ENCODE assay signal across 10 mouse cellular contexts in the genomic region with DNA sequence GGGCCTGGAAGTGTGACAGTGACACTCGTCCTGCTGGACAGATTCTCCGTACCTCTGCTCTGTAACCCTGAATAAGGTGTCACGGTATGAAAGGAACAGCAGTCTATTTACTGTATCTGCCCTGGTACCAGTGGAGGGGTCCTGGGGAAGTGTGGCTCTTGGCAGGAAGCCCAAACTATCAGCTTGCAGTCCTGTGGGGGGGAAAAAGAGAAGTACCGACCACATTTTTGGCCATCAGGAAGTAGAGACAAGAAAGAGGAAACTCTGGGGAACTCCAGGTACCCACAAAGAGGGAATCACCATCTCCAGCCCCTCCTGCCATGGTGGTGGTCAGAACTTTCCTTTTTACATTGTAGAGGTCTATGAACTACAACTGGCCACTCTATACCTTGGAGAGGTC. TPM values are rescaled to one million over a fixed set of nuclear protein-coding genes. Genes with fewer than 3 reads are reported as not detected.
A peak's percentile ranks its signal among the peaks of the same experiment; 100 is the strongest.
DNase-seq lines count a peak whose midpoint lies in the region; ATAC-seq and TF ChIP-seq lines count a peak whose summit lies in the region.
"Had no signal": no experiment of that assay in that cellular context is flagged by ENCODE, and none has a peak within 500 bp of the region (broad histone marks: within the 10 kb centered on the region; RNA-seq: fewer than 3 reads in every experiment).

No protein-coding gene starts in this region.

- TF ChIP-seq CTCF in cerebellum, adult 2 months (IDR thresholded peaks at IDR 0.05; ENCODE audit: borderline replicate concordance, insufficient read depth, low read depth, low read length), result no peak
- TF ChIP-seq CTCF in left cerebral cortex, adult 2 months (IDR thresholded peaks at IDR 0.05), result no peak
- no peak for TF ChIP-seq CTCF in forebrain, postnatal 0 days (IDR thresholded peaks at IDR 0.05; ENCODE audit: low read depth)

- no peak overlapping the region for H3K9ac ChIP-seq in forebrain, postnatal 0 days
- H3K9ac ChIP-seq: limb, embryonic 13.5 days had no signal

- ATAC-seq in neutrophil, adult 5-6 weeks (ENCODE audit: extremely low read depth, insufficient number of reproducible peaks, low FRiP score, poor library complexity, severe bottlenecking), result peak; percentile 94
- ATAC-seq in forebrain, postnatal 0 days, result no peak

- no peak overlapping the region for H3K4me2 ChIP-seq in forebrain, postnatal 0 days (ENCODE audit: low read depth)
- H3K4me2 ChIP-seq: limb, embryonic 13.5 days had no signal

- 35% methylated on average over 4 of the region's 4 CpGs for WGBS in cerebellum, adult 2 months
- WGBS in forebrain, postnatal 0 days, result 47% methylated on average over 4 of the region's 4 CpGs

- DNase-seq in cerebellum, postnatal 10 days, result peak; percentile 29 to 48
- DNase-seq in cerebellum, adult 2 months, result no peak
- peak; percentile 2 for DNase-seq in left cerebral cortex, adult 11 months (ENCODE audit: low spot score)
- DNase-seq in left cerebral cortex, adult 2 months (ENCODE audit: extremely low spot score in 1 of 2, low spot score in 2 of 2), result no peak
- peak; percentile 12 to 26 for DNase-seq in heart, postnatal 36 days
- no peak for DNase-seq in forebrain, postnatal 0 days
- DNase-seq in thymus, postnatal 10 days (ENCODE audit: low spot score in 2 of 2), result no peak

- no peaks in the 10 kb centered on the region for H3K36me3 ChIP-seq in forebrain, postnatal 0 days (ENCODE audit: insufficient read depth)
- H3K36me3 ChIP-seq: limb, embryonic 13.5 days had no signal

- H3K27ac ChIP-seq in cerebellum, adult 2 months (ENCODE audit: insufficient read depth, low read length), result no peak overlapping the region
- H3K27ac ChIP-seq in left cerebral cortex, adult 2 months, result no peak overlapping the region
- no peak overlapping the region for H3K27ac ChIP-seq in forebrain, postnatal 0 days (ENCODE audit: low read depth, low read length)
- H3K27ac ChIP-seq: limb, embryonic 13.5 days had no signal

- H3K4me3 ChIP-seq in cerebellum, adult 2 months (replicated peaks; ENCODE audit: insufficient read depth, low read depth, low read length), result no peak overlapping the region
- no peak overlapping the region for H3K4me3 ChIP-seq in left cerebral cortex, adult 2 months
- H3K4me3 ChIP-seq in forebrain, postnatal 0 days (ENCODE audit: low read depth, low read length), result no peak overlapping the region
- H3K4me3 ChIP-seq: limb, embryonic 13.5 days had no signal

- H3K27me3 ChIP-seq in cerebellum, adult 2 months (ENCODE audit: control insufficient read depth, insufficient read depth, low read length), result no peaks in the 10 kb centered on the region
- no peaks in the 10 kb centered on the region for H3K27me3 ChIP-seq in forebrain, postnatal 0 days (ENCODE audit: insufficient read depth, low read length)
- H3K27me3 ChIP-seq: limb, embryonic 13.5 days had no signal

- intact Hi-C loops in left cerebral cortex, adult 2 months (cut with DNase I), result no loop called here
- intact Hi-C loops in heart, postnatal 36 days (cut with DNase I), result no loop called here

- H3K9me3 ChIP-seq in forebrain, postnatal 0 days (ENCODE audit: low read length), result no peaks in the 10 kb centered on the region
- H3K9me3 ChIP-seq: limb, embryonic 13.5 days had no signal

- no peaks in the 10 kb centered on the region for H3K4me1 ChIP-seq in cerebellum, adult 2 months (ENCODE audit: control insufficient read depth, insufficient read depth, low read length)
- no peaks in the 10 kb centered on the region for H3K4me1 ChIP-seq in forebrain, postnatal 0 days (ENCODE audit: insufficient read depth)

- no peak for TF ChIP-seq POLR2A in cerebellum, adult 2 months (IDR thresholded peaks at IDR 0.05; ENCODE audit: borderline replicate concordance, insufficient read depth, low read length)

RNA-seq across cellular contexts. Expression of a gene that starts 1.1 kb away (rescaled TPM):
- 0.06 and 0.13 TPM in 2 replicates for polyA plus RNA-seq in cerebellum, adult 2 months (2012; rRNA removed)
- total RNA-seq in left cerebral cortex, adult 2 months (2021), result not detected
- not detected for total RNA-seq in heart, postnatal 36 days (2021)
- not detected in 2 replicates for total RNA-seq in neutrophil, adult 5-6 weeks (2017)
- not detected in 2 replicates for total RNA-seq in forebrain, postnatal 0 days (2014; rRNA removed)
- polyA plus RNA-seq in forebrain, postnatal 0 days (2015; fragmentation: Nextera tagmentation; extraction: Ambion mirVana), result not detected in 2 replicates
- polyA plus RNA-seq: brain, embryonic 14.5 days had no signal

RNA-seq across cellular contexts. Expression of a gene that starts 55.1 kb away (rescaled TPM):
- not detected in 2 replicates for polyA plus RNA-seq in cerebellum, adult 2 months (2012; rRNA removed)
- total RNA-seq in left cerebral cortex, adult 2 months (2021), result not detected
- total RNA-seq in heart, postnatal 36 days (2021), result not detected
- not detected in 2 replicates for total RNA-seq in neutrophil, adult 5-6 weeks (2017)
- total RNA-seq in forebrain, postnatal 0 days (2014; rRNA removed), result not detected in 2 replicates
- not detected in 2 replicates for polyA plus RNA-seq in forebrain, postnatal 0 days (2015; fragmentation: Nextera tagmentation; extraction: Ambion mirVana)
- polyA plus RNA-seq: brain, embryonic 14.5 days; limb, embryonic 13.5 days had no signal

Comparison
In these comparisons a context has a peak if more than half of its experiments do, and no peak if none do; other contexts are left out.
1. DNase-seq: peak in cerebellum, postnatal 10 days (2 of 2), left cerebral cortex, adult 11 months (single experiment) and heart, postnatal 36 days (2 of 2); none in cerebellum, adult 2 months (0 of 2), left cerebral cortex, adult 2 months (0 of 2), forebrain, postnatal 0 days (single experiment) and thymus, postnatal 10 days (0 of 2).